Comparison of ENCODE assay signal across 19 mouse cellular contexts in genomic region chr1:155126716-155127115, GRCm38 (mm10). TPM values are rescaled to one million over a fixed set of nuclear protein-coding genes. Genes with fewer than 3 reads are reported as not detected.
DNase-seq lines count a peak whose midpoint lies in the region.
"Had no signal": no experiment of that assay in that cellular context is flagged by ENCODE, and none has a peak within 500 bp of the region (broad histone marks: within the 10 kb centered on the region; RNA-seq: fewer than 3 reads in every experiment).

No protein-coding gene starts in this region.

- peak; percentile 54 for DNase-seq in adrenal gland, adult 2 months
- no peak for DNase-seq in adrenal gland, adult 18-20 months (ENCODE audit: low spot score in 2 of 2)
- DNase-seq in gastrocnemius, adult 18-20 months (ENCODE audit: low spot score): peak; percentile 43
- DNase-seq in gastrocnemius, postnatal 10 days: no peak
- DNase-seq in 3134 (ENCODE audit: extremely low read depth, insufficient read length, low spot score) (peak; percentile 17), NIH3T3 (ENCODE audit: low read depth) (peak; percentile 89)
- DNase-seq in thymus, postnatal 36 days: no peak
- DNase-seq in layer of hippocampus, postnatal 10 days (ENCODE audit: low spot score in 2 of 2): no peak
- DNase-seq: cerebellum, adult 2 months; cerebellum, postnatal 36 days; gastrocnemius, postnatal 14 days; heart, postnatal 36 days; kidney, adult 2 months; kidney, postnatal 36 days; liver, embryonic 13.5 days; lung, adult 18-20 months; lung, postnatal 4 days; right cerebral cortex, postnatal 14 days; thymus, postnatal 25 days had no signal

RNA-seq across cellular contexts. Expression of gene Mr1, which starts 19.9 kb away (rescaled TPM):
- total RNA-seq in adrenal gland, adult 2 months (2021): 10 to 100 TPM; 29.2 to 30.6 TPM
- polyA plus RNA-seq in adrenal gland, adult 2 months (2012; rRNA removed): 3.8 and 4.4 TPM in 2 replicates
- 10 to 100 TPM; 24.9 to 32.1 TPM for total RNA-seq in adrenal gland, adult 18-20 months (2021)
- total RNA-seq in gastrocnemius, adult 18-20 months (2021): 10 to 100 TPM; 13.8 to 14.8 TPM
- 1 to 10 TPM; 6.3 to 9.0 TPM for total RNA-seq in gastrocnemius, postnatal 10 days (2021)
- 1 to 10 TPM; 3.0 to 3.7 TPM for total RNA-seq in layer of hippocampus, postnatal 10 days (2021)

RNA-seq across cellular contexts. Expression of gene Ier5, which starts 27.3 kb away (rescaled TPM):
- 10 to 100 TPM in 1 of 2 experiments, 1 to 10 TPM in 1; 6.3 to 10.7 TPM for total RNA-seq in adrenal gland, adult 2 months (2021)
- polyA plus RNA-seq in adrenal gland, adult 2 months (2012; rRNA removed): 13.9 and 21.4 TPM in 2 replicates
- 10 to 100 TPM in 1 of 2 experiments, 1 to 10 TPM in 1; 9.4 to 15.5 TPM for total RNA-seq in adrenal gland, adult 18-20 months (2021)
- 10 to 100 TPM in 1 of 2 experiments, 1 to 10 TPM in 1; 4.7 to 19.4 TPM for total RNA-seq in gastrocnemius, adult 18-20 months (2021)
- 1 to 10 TPM; 5.8 to 9.1 TPM for total RNA-seq in gastrocnemius, postnatal 10 days (2021)
- total RNA-seq in layer of hippocampus, postnatal 10 days (2021): 10 to 100 TPM; 16.5 to 21.5 TPM

RNA-seq across cellular contexts. Expression of gene Stx6, which starts 31.8 kb away (rescaled TPM):
- 10 to 100 TPM; 50.7 to 58.4 TPM for total RNA-seq in adrenal gland, adult 2 months (2021)
- 84.3 and 92.3 TPM in 2 replicates for polyA plus RNA-seq in adrenal gland, adult 2 months (2012; rRNA removed)
- total RNA-seq in adrenal gland, adult 18-20 months (2021): 10 to 100 TPM; 49.2 to 53.5 TPM
- 10 to 100 TPM; 11.8 to 13.0 TPM for total RNA-seq in gastrocnemius, adult 18-20 months (2021)
- 10 to 100 TPM; 26.8 to 27.4 TPM for total RNA-seq in gastrocnemius, postnatal 10 days (2021)
- 10 to 100 TPM; 84.5 to 90.1 TPM for total RNA-seq in layer of hippocampus, postnatal 10 days (2021)

Comparison
In these comparisons a context has a peak if more than half of its experiments do, and no peak if none do; other contexts are left out.
1. DNase-seq: peak in adrenal gland, adult 2 months (single experiment), gastrocnemius, adult 18-20 months (single experiment), 3134 (single experiment) and NIH3T3 (single experiment); none in adrenal gland, adult 18-20 months (0 of 2), gastrocnemius, postnatal 10 days (single experiment), thymus, postnatal 36 days (0 of 2) and layer of hippocampus, postnatal 10 days (0 of 2).